Mouse (Mus musculus) testis, postnatal 10 days (tissue): ENCODE measurements around the gene Tbc1d8.
A peak's percentile ranks its signal among the peaks of the same experiment; 100 is the strongest.

ENCODE experiments used
- DNase-seq: peaks from one replicate; pipeline ENCODE4 v3.0.0; 2021; ENCODE audit warnings: low spot score

The Tbc1d8 gene

GRCm38 (mm10) chr1:39394096-39394495 lies 84.5 kb downstream of the Tbc1d8 start:
- no peak for DNase-seq

GRCm38 (mm10) chr1:39393217-39393867 lies 85.2 kb downstream of the Tbc1d8 start:
- DNase-seq, result no peak

DNA sequence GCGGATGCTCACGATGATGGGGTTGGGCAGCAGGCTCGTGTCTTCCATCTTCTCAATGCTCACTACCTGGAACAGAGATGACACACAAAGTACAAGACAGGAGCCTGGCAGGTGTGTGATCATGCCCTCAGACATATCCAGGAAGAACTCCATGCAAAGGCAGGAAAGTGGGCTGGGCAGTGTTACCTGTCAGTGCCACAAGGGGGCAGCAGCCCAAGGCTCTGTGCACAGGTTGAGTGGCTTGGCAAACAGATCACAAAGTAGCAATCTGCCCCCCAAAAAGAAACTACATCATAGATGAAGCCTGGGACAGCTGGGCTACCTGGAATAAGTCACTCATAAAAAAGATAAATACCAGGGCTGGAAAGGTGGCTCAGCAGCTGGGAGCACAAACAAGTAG lies 86.4 kb downstream of the Tbc1d8 start:
- peak; percentile 89 for DNase-seq

- no peak for DNase-seq
These were observed 86.9 kb downstream of the Tbc1d8 start for GRCm38 (mm10) chr1:39391652-39392051.

DNA sequence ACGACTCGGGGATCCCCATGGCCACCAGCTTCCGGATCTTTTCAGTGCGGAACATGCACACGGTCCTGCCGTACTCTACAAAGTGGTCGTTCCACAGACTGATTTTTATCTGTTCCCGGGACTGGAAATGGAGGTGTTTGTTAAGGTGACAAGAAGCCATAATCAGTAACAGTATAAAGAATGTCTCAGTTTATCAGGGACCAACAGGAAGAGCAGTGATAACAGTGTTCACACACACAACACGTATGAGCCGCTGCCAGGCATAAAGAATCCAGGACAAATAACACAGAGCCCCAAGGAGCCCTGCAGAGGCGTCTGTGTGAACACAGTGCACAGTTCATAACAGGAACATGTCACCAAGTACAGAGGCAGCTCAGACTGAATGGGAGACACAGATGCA lies 89.2 kb downstream of the Tbc1d8 start:
- DNase-seq, result no peak

- DNase-seq, result no peak
These were observed 90.4 kb downstream of the Tbc1d8 start for GRCm38 (mm10) chr1:39388163-39388562.

GRCm38 (mm10) chr1:39387497-39387896 lies 91.1 kb downstream of the Tbc1d8 start:
- DNase-seq, result no peak

GRCm38 (mm10) chr1:39386456-39386855 lies 92.1 kb downstream of the Tbc1d8 start:
- DNase-seq, result no peak

GRCm38 (mm10) chr1:39384914-39385313 lies 93.6 kb downstream of the Tbc1d8 start:
- no peak for DNase-seq

- no peak for DNase-seq
These were observed 97.5 kb downstream of the Tbc1d8 start for GRCm38 (mm10) chr1:39381017-39381416.

GRCm38 (mm10) chr1:39379021-39379420 lies 99.5 kb downstream of the Tbc1d8 start:
- no peak for DNase-seq

- DNase-seq, result no peak
These were observed 100.0 kb downstream of the Tbc1d8 start for GRCm38 (mm10) chr1:39378540-39378939.

DNA sequence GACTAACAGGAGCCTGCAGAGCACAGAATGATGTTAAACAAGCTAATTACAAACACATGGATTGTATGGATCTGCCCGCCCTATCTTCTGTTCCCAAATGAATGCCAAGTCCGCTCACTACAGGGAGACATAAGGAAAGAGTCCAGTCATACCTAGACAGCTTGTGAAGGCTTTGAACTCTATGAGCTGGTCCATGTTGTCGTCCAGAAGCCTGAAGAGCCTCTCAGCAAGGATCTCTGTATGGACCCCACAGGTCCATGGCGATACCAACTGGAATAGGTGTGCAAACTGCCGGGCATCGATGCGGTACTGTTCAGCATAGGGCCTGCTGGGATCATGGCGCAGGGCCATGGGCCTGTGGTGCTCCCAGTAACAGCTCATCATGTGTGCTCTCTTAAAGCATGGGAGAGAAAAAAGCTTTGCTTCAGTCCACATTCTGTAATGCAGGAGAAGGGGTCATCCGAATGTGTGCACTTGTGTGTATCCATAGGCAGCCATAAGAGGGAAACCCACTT lies 101.8 kb downstream of the Tbc1d8 start:
- DNase-seq, result no peak

DNA sequence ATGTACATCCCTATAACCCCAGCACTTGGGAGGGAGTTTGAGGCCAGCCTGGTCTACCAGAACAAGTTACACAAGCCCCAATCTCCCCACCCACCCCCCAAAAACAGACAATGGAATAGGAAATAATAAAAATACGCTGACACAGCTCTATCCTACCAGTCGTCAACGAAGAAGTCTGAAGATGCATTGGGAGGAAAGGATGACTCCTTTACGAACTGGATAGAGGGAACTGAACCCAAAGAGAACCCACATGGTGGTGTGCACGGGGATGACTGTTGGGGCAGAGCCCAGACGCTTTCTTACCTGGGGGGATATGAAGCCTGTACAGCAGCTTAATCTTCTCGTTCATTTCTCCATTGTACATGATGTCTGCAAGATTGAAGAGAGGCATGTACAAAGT lies 102.4 kb downstream of the Tbc1d8 start:
- DNase-seq, result no peak

DNA sequence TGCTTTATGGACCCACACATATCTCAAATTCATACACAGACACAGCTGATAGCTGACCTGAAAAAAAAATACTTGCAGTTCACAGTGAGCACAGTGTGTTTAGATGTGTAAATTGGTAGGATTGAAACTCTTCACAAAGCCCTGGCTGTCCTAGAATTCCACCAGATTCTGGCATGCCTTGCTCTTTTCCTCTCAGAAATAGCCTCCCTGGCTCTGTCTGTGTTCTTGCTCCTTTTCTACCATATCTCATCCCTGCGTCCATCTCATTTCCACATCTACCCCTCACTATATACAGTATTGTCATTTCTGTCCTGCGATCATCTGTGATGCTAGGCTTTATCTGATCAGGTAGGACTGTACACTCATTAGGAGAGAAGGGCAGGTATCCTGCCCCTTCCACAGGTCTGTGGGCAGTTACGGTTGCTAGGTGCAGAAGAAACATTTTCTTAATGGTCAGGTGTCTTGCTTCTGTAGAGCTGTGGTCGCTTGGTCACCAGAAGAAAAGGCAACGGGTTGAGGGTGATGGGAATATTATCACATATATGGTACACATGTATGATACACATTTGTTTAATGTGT lies 104.2 kb downstream of the Tbc1d8 start:
- DNase-seq, result no peak

GRCm38 (mm10) chr1:39373378-39373777 lies 105.2 kb downstream of the Tbc1d8 start:
- DNase-seq, result no peak

GRCm38 (mm10) chr1:39372220-39372843 lies 106.2 kb downstream of the Tbc1d8 start:
- DNase-seq, result no peak

GRCm38 (mm10) chr1:39370431-39370830 lies 108.1 kb downstream of the Tbc1d8 start:
- no peak for DNase-seq

DNA sequence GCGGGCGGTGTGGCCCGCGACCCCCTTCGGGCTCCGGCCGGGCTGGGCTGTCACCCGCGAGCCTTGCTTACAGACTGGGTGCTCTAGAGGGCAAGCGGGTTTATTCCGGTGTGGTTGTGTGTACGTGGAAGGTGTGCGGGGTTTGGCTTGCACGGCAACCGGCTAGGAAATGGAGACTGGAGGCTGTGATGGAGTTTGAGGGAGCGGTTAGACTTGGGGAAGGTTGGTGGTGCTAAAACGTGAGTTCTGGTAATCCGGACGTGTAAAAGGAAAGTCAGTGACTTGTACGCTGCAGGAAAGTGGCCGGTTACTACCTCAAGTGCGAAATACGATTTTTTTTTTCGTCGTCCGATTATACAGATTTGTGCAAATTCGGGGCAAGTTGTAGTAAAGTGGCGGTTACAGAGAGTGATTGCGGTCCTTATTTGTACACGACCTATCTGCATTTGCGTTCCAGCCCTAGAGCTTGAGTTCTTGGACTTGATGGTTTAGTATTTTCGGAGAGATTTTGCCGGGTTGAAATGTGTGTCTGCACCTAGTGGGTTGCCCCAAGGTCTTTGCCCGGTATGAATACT lies 110.2 kb downstream of the Tbc1d8 start:
- peak; percentile 54 for DNase-seq

DNA sequence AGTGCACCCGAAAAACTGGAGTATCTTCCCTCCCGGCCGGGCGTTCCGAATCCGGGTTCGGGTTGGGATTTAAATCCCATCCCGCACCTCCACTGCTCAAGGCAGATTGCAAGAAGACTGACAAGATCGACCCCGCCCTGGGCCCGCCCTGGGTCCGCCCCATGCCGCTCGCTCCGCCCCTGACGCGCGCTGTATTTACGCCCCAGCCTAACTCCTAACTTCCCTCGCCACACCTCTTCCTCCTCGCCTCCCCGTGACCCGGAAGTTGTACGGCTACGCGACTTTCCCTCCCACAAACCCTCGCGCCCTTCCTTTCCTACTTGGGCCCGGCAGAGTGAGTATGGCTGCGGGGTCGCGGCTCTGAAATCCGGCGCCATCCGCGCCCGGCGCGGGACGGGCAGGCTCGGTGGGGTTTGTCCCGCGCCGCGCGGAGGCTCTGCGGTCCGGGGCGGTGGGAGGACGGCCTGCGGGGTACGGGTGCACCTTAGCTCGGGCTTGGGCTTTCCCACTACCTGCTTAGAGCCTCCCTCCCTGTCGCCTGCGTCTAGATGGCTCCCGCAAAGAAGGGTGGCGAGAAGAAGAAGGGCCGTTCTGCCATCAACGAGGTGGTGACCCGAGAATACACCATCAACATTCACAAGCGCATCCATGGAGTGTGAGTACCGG lies 110.8 kb downstream of the Tbc1d8 start, which contains the start of gene Rpl31:
Rpl31 (plus strand) TSS at position 242 of the 666 bp plus-strand sequence.
- peak; percentile 98 for DNase-seq

- DNase-seq, result no peak
These were observed 111.5 kb downstream of the Tbc1d8 start for GRCm38 (mm10) chr1:39367045-39367444.

DNA sequence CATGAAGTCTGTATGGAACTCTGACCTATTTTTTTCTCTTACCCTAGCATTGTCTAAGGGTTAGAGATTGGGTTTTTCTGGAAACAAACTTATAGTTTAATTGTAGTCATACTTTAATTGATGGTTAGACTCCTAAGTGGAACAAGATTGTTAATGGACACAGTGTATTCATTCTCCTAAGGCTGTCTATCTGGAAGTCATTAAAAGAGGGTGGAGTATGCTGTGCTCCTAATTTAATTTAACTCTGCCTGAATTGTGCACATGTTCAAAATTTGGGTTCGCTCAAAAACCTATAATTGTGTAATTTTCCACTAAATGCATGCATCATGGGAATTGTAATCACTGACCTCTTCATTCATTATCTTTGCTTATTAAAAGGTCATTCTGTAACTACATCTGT lies 113.0 kb downstream of the Tbc1d8 start:
- no peak for DNase-seq
